35 mouse cellular contexts compared by ENCODE assay signal in genomic region chr4:107061560-107061959, GRCm38 (mm10). TPM values are rescaled to one million over a fixed set of nuclear protein-coding genes. Genes with fewer than 3 reads are reported as not detected.
"Had no signal": no experiment of that assay in that cellular context is flagged by ENCODE, and none has a peak within 500 bp of the region (broad histone marks: within the 10 kb centered on the region; RNA-seq: fewer than 3 reads in every experiment).

No protein-coding gene starts in this region.

- H3K9me3 ChIP-seq: embryonic facial prominence, embryonic 10.5 days; embryonic facial prominence, embryonic 12.5 days; embryonic facial prominence, embryonic 13.5 days; embryonic facial prominence, embryonic 15.5 days; forebrain, embryonic 10.5 days; forebrain, embryonic 12.5 days; forebrain, embryonic 13.5 days; forebrain, embryonic 15.5 days; heart, embryonic 10.5 days had no signal

- ATAC-seq: forebrain, embryonic 13.5 days; forebrain, embryonic 14.5 days; forebrain, embryonic 15.5 days; forebrain, embryonic 16.5 days; forebrain, postnatal 0 days had no signal

- H3K4me3 ChIP-seq: embryonic facial prominence, embryonic 10.5 days; embryonic facial prominence, embryonic 12.5 days; embryonic facial prominence, embryonic 13.5 days; embryonic facial prominence, embryonic 15.5 days; erythroblast, embryonic 14.5 days; forebrain, embryonic 10.5 days; forebrain, embryonic 12.5 days; forebrain, embryonic 13.5 days; forebrain, embryonic 15.5 days; gastrocnemius, adult 2 months; heart, adult 2 months; heart, embryonic 10.5 days had no signal

- H3K9ac ChIP-seq: embryonic facial prominence, embryonic 12.5 days; embryonic facial prominence, embryonic 13.5 days; embryonic facial prominence, embryonic 15.5 days; forebrain, embryonic 12.5 days; forebrain, embryonic 13.5 days; forebrain, embryonic 15.5 days; forebrain, postnatal 0 days had no signal

- DNase-seq: cerebellum, postnatal 10 days; cerebellum, postnatal 14 days; cerebellum, postnatal 25 days; cerebellum, postnatal 36 days; embryo, embryonic 11 days; forebrain, postnatal 0 days; gastrocnemius, adult 2 months; gastrocnemius, postnatal 10 days; gastrocnemius, postnatal 14 days; gastrocnemius, postnatal 25 days; gastrocnemius, postnatal 36 days; heart, adult 11 months; heart, adult 18-20 months; heart, adult 2 months had no signal

- H3K27me3 ChIP-seq: embryonic facial prominence, embryonic 12.5 days; embryonic facial prominence, embryonic 13.5 days; embryonic facial prominence, embryonic 15.5 days; forebrain, embryonic 12.5 days; forebrain, embryonic 13.5 days; forebrain, embryonic 15.5 days had no signal

- H3K27ac ChIP-seq: embryonic facial prominence, embryonic 10.5 days; embryonic facial prominence, embryonic 12.5 days; embryonic facial prominence, embryonic 13.5 days; embryonic facial prominence, embryonic 15.5 days; forebrain, embryonic 10.5 days; forebrain, embryonic 12.5 days; forebrain, embryonic 13.5 days; forebrain, embryonic 15.5 days; gastrocnemius, adult 2 months; heart, adult 2 months; heart, embryonic 10.5 days had no signal

- H3K4me2 ChIP-seq: embryonic facial prominence, embryonic 12.5 days; embryonic facial prominence, embryonic 13.5 days; embryonic facial prominence, embryonic 15.5 days; forebrain, embryonic 12.5 days; forebrain, embryonic 13.5 days; forebrain, embryonic 15.5 days had no signal

RNA-seq across cellular contexts. Expression of gene Cdcp2, which starts 35.1 kb away (rescaled TPM):
- total RNA-seq: common myeloid progenitor, adult 5-6 weeks; forebrain, postnatal 0 days; gastrocnemius, adult 18-20 months; gastrocnemius, adult 2 months; gastrocnemius, adult 8-10 months; gastrocnemius, postnatal 10 days; gastrocnemius, postnatal 14 days; gastrocnemius, postnatal 25 days; gastrocnemius, postnatal 36 days; gastrocnemius, postnatal 4 days; granulocyte monocyte progenitor cell, adult 5-6 weeks; heart, adult 18-20 months; heart, adult 2 months; heart, adult 8-10 months had no signal
- polyA plus RNA-seq: cortical plate, adult 2 months; embryonic facial prominence, embryonic 11.5 days; embryonic facial prominence, embryonic 13.5 days; embryonic facial prominence, embryonic 15.5 days; forebrain, embryonic 12.5 days; forebrain, embryonic 13.5 days; forebrain, embryonic 14.5 days; forebrain, embryonic 15.5 days; forebrain, embryonic 16.5 days; forebrain, postnatal 0 days; frontal cortex, adult 2 months; heart, adult 2 months; heart, embryonic 10.5 days had no signal
